Mouse (Mus musculus) C2C12 (cell line): ENCODE data around the gene Cnpy1. TPM values are rescaled to one million over a fixed set of nuclear protein-coding genes. Genes with fewer than 3 reads are reported as not detected.
A peak's percentile ranks its signal among the peaks of the same experiment; 100 is the strongest.

Source experiments
- H3K27me3 ChIP-seq: one replicate; pipeline ENCODE4 v1.6.1; 2011; ENCODE audit not compliant: control insufficient read depth, insufficient read depth, insufficient read length
- H3K36me3 ChIP-seq: one replicate; pipeline ENCODE4 v1.6.1; 2011; ENCODE audit not compliant: control insufficient read depth, insufficient read depth
- H3K4me3 ChIP-seq: one replicate; pipeline ENCODE4 v1.5.1; 2011; ENCODE audit warnings: mild to moderate bottlenecking, control low read depth; ENCODE audit not compliant: poor library complexity, insufficient read depth, severe bottlenecking
- H3K79me2 ChIP-seq: one replicate; pipeline ENCODE4 v1.6.1; 2011; ENCODE audit not compliant: control insufficient read depth, insufficient read depth
- H3K79me3 ChIP-seq: one replicate; pipeline ENCODE4 v1.6.1; 2011; ENCODE audit warnings: low read depth, control low read depth
- H3ac ChIP-seq: one replicate; pipeline ENCODE3; 2011; ENCODE audit warnings: low read depth; ENCODE audit not compliant: control insufficient read depth, insufficient read length
- CEBPB ChIP-seq: IDR thresholded peaks from one replicate; pipeline ENCODE4 v1.6.1; 2011; ENCODE audit warnings: low read depth, mild to moderate bottlenecking, control low read depth, moderate library complexity
- CTCF ChIP-seq: IDR thresholded peaks from one replicate; pipeline ENCODE4 v1.5.1; 2011; ENCODE audit not compliant: control insufficient read depth, insufficient read depth, insufficient read length
- FOSL1 ChIP-seq: IDR thresholded peaks from one replicate; pipeline ENCODE4 v1.8.0; 2011; ENCODE audit warnings: mild to moderate bottlenecking, low read length; ENCODE audit not compliant: poor library complexity, insufficient read depth, severe bottlenecking
- MAX ChIP-seq: IDR thresholded peaks from one replicate; pipeline ENCODE4 v1.6.1; 2011; ENCODE audit warnings: mild to moderate bottlenecking, control low read depth
- MYOD1 ChIP-seq: IDR thresholded peaks from one replicate; pipeline ENCODE4 v1.6.1; 2011; ENCODE audit warnings: low read depth; ENCODE audit not compliant: control insufficient read depth, insufficient read length
- MYOG ChIP-seq: IDR thresholded peaks from one replicate; pipeline ENCODE4 v1.6.1; 2011; ENCODE audit not compliant: control insufficient read depth, insufficient read length; ENCODE audit errors: extremely low read depth
- USF1 ChIP-seq: IDR thresholded peaks from one replicate; pipeline ENCODE4 v1.6.1; 2011; ENCODE audit warnings: low read depth, mild to moderate bottlenecking, control low read depth, moderate library complexity
- long read RNA-seq, 2 experiments: library from polyadenylated mRNA; unstranded; transcript quantifications; one replicate each; pipeline ENCODE4 v2.0.0; 2019 to 2020
- polyA plus RNA-seq: library from polyadenylated mRNA; unstranded; fragments of >200 nt; fragmentation: generic; extraction: Trizol; gene quantifications from one replicate; pipeline ENCODE4 v1.2.1, GENCODE M21; 2012; ENCODE audit warnings: missing spikeins

The Cnpy1 gene
- polyA plus RNA-seq, result not detected
- long read RNA-seq, experiment 1, result 0 reads
- long read RNA-seq, experiment 2, result 0 reads

DNA sequence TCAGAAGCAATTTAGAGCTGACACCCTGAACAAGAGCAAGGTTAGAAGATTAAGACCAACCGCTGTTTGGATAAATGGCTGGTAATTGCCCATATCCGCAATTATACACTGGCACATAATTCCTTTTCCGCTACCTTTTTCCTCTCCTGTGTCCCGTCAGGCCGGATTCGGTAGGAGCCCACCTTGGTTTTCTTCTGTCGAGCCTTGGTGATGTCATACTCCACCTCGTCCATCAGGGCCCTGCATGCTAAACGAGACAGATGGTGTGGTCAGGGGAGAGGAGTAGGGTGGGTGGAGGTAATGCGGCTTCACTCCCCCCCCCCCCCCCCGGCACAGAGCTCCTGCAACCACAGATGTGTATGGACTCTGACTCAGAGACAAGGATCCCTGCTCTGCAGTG is at the start of gene Cnpy1:
Gene Cnpy1, minus strand, starts transcription at position 233 of the 400 bp plus-strand sequence.
- Histone ChIP-seq H3K27me3 (peaks cover 9% of the 10 kb centered on the region), H3K4me3 (no peak within 1 kb of the TSS), H3K79me2 (no peaks in the 10 kb centered on the region), H3K36me3 (no peaks in the 10 kb centered on the region), H3K79me3 (no peaks in the 10 kb centered on the region), H3ac (no peak within 1 kb of the TSS)
- TF ChIP-seq USF1 (no peak), MAX (no peak), MYOD1 (no peak), CEBPB (no peak), MYOG (no peak), FOSL1 (no peak), CTCF (no peak)

DNA sequence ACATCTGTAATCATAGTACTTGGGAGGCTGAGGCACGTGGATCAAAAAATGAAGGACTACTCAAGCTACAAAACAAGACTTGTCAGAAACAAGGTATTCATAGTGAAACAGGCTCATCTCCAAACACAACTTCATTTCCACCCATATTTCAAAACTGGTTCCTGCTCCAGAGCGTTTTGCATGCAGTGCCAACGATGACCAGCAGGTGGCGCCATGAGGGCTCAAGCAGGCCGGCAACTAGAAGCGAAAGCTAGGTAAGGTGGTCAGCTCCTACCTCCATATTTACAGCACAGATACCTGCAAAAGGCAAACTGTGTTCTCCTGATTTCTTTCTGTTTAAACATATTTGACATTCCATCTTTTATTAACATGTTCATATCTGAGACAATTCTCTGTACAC is 48.4 kb upstream of the Cnpy1 start:
- Histone ChIP-seq H3ac (no peak overlapping the region), H3K36me3 (no peaks in the 10 kb centered on the region), H3K27me3 (peaks cover 13% of the 10 kb centered on the region), H3K79me2 (no peaks in the 10 kb centered on the region), H3K79me3 (no peaks in the 10 kb centered on the region), H3K4me3 (no peak overlapping the region)
- TF ChIP-seq MYOD1 (no peak), FOSL1 (no peak), MAX (no peak), CTCF (peak; percentile 92)

DNA sequence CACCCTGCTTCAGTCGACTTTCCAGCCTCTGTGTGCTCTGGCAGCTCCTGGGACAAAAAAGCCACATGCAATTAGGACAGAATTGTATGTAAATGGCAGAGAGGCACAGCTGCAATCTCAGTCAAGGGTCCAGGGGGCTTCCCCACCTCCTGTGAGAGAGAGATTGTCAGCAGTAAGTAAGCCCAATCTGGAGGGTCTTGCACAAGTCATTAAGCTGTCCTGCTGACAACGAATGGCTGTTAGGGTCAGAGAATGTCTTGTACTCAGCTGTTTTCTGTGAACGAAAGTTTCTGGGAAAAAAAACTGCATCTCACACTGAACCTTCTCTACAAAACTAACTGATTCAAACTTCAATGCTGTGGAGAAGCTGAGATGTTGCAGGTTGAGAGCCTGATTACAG is 46.7 kb upstream of the Cnpy1 start:
- H3K79me2 ChIP-seq, result no peaks in the 10 kb centered on the region
- H3K4me3 ChIP-seq, result no peak overlapping the region
- H3K27me3 ChIP-seq, result peaks cover 16% of the 10 kb centered on the region
- no peaks in the 10 kb centered on the region for H3K79me3 ChIP-seq
- no peak for TF ChIP-seq MYOG
- no peak for TF ChIP-seq MAX
- no peak for TF ChIP-seq FOSL1
- no peak for TF ChIP-seq USF1
- TF ChIP-seq CTCF, result no peak
- TF ChIP-seq CEBPB, result no peak
- TF ChIP-seq MYOD1, result no peak
- no peaks in the 10 kb centered on the region for H3K36me3 ChIP-seq
- no peak overlapping the region for H3ac ChIP-seq

DNA sequence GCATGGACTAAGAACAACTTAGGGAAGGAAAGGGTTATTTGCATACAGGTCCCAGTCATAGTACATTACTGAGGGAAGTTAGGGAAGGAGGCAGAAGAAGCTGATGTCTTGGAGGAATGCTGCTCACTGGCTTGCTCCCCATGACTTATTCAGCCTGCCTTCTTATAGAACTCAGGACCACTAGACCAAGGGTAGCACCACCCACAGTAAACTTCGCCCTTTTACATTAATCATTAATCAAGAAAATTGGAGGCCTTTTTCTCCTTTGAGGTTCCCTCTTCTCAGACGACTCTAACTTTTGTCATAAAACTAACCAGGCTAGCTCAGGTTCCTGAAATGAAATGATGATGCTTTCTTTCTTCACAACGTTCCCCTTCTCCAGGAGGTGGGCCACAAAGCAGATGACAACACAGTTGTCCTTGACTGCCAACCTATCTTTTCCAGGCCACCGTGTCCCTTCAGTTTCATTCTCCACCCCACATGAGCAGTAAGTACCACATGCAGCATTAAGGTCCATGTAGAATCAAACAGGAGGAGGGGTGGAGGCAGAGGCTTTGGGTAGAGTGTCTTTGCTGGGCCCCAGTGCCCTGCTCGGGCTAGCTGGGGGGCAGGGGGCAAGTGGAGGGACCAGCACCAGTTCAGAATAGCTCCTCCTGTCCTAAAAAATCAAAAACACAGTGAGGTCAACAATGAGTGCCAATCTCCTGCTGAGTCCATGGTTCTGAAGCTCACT is 45.7 kb upstream of the Cnpy1 start:
- no peak overlapping the region for H3K4me3 ChIP-seq
- TF ChIP-seq MAX (no peak), CTCF (no peak), CEBPB (no peak), MYOD1 (no peak), USF1 (no peak), MYOG (no peak), FOSL1 (no peak)
- no peak overlapping the region for H3ac ChIP-seq
- no peaks in the 10 kb centered on the region for H3K79me2 ChIP-seq
- H3K36me3 ChIP-seq, result no peaks in the 10 kb centered on the region
- H3K79me3 ChIP-seq, result no peaks in the 10 kb centered on the region
- H3K27me3 ChIP-seq, result peaks cover 16% of the 10 kb centered on the region

DNA sequence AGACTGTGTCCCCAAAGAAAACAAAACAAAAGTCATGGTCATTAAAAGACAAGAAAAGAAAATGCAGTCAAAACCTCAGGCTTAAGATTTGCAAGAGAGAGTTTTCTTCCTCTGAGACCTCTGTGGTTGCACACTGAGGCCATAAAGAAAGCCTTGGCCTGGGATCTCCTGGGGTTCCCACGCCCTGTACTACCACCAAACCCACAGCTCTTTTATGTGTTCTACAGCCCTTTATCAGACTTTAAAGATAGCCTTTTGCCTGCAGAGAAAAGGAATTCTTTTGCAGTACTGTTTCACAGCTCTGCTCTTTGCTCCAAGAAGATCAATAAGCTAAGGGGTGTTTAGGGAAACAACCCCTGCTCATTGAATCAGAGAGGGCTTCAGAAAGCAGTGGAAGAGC is 45.0 kb upstream of the Cnpy1 start:
- Histone ChIP-seq H3K79me2 (no peaks in the 10 kb centered on the region), H3K79me3 (no peaks in the 10 kb centered on the region), H3K4me3 (no peak overlapping the region), H3ac (no peak overlapping the region), H3K36me3 (no peaks in the 10 kb centered on the region), H3K27me3 (peaks cover 19% of the 10 kb centered on the region)
- no peak for TF ChIP-seq CTCF
- TF ChIP-seq FOSL1, result no peak
- no peak for TF ChIP-seq MAX
- TF ChIP-seq MYOD1, result no peak
- TF ChIP-seq CEBPB, result no peak
- TF ChIP-seq USF1, result no peak
- no peak for TF ChIP-seq MYOG
